Mouse (Mus musculus) liver, embryonic 14.5 days (tissue): Measurements from ENCODE around the gene Wars2. TPM values are rescaled to one million over a fixed set of nuclear protein-coding genes. Genes with fewer than 3 reads are reported as not detected.

Experiments used
- ATAC-seq: fragments of 200-750 bp; cut with Nextera tagmentation; 2 replicates; pipeline ENCODE4 v1.8.0; 2017; ENCODE audit warnings: moderate number of reproducible peaks, mild to moderate bottlenecking, moderate library complexity; ENCODE audit not compliant: insufficient read depth
- DNase-seq, 3 experiments: peaks; one replicate each; pipeline ENCODE4 v3.0.0-alpha.2; 2012 to 2013; ENCODE audit warnings: low read depth in 3 of 3, low spot score in 3 of 3
- H3K27ac ChIP-seq: fragments of 300-500 bp; sonication (generic); 2 replicates; pipeline ENCODE4 v1.5.1; 2014; ENCODE audit warnings: moderate library complexity, mild to moderate bottlenecking, control low read depth, inconsistent platforms
- H3K27me3 ChIP-seq: fragments of 300-500 bp; sonication (generic); 2 replicates; pipeline ENCODE4 v1.6.1; 2014; ENCODE audit warnings: mild to moderate bottlenecking, low read length, moderate library complexity; ENCODE audit not compliant: control insufficient read depth, insufficient read depth
- H3K36me3 ChIP-seq: fragments of 300-500 bp; sonication (generic); replicated peaks from 2 replicates; pipeline ENCODE4 v1.6.1; 2014; ENCODE audit warnings: low read depth; ENCODE audit not compliant: control insufficient read depth, insufficient read depth
- H3K4me1 ChIP-seq, 2 experiments: fragments of 200-500 bp in 1 of 2; fragments of 300-500 bp in 1 of 2; sonication (generic) in 1 of 2; replicated peaks; 2 replicates each; pipeline ENCODE4 v1.6.1; 2012 to 2014; ENCODE audit warnings: antibody characterized with exemption in 1 of 2, inconsistent platforms in 1 of 2, low read length in 1 of 2; ENCODE audit not compliant: control insufficient read depth in 2 of 2, insufficient read depth in 2 of 2
- H3K4me2 ChIP-seq: fragments of 300-500 bp; sonication (generic); 2 replicates; pipeline ENCODE4 v1.6.1; 2014; ENCODE audit warnings: low read depth, mild to moderate bottlenecking, control low read depth, moderate library complexity
- H3K4me3 ChIP-seq, 2 experiments: fragments of 200-500 bp in 1 of 2; fragments of 300-500 bp in 1 of 2; sonication (generic) in 1 of 2; 2 replicates each; pipeline ENCODE4 v1.5.1; 2012 to 2014; ENCODE audit warnings: low read depth in 2 of 2, low read length in 2 of 2, mild to moderate bottlenecking in 2 of 2, control low read depth in 1 of 2, inconsistent platforms in 1 of 2, moderate library complexity in 1 of 2; ENCODE audit not compliant: insufficient read depth in 1 of 2
- H3K9ac ChIP-seq: fragments of 300-500 bp; sonication (generic); replicated peaks from 2 replicates; pipeline ENCODE4 v1.6.1; 2014; ENCODE audit warnings: mild to moderate bottlenecking, control low read depth, moderate library complexity
- H3K9me3 ChIP-seq: fragments of 300-500 bp; sonication (generic); 2 replicates; pipeline ENCODE4 v1.6.1; 2016; ENCODE audit warnings: low read length, mixed read lengths; ENCODE audit not compliant: control insufficient read depth
- CTCF ChIP-seq: IDR thresholded peaks from 2 replicates; pipeline ENCODE4 v1.5.1; 2016; ENCODE audit warnings: antibody characterized with exemption, low read depth, control low read depth
- EP300 ChIP-seq: IDR thresholded peaks from 2 replicates; pipeline ENCODE4 v1.6.1; 2016; ENCODE audit warnings: antibody characterized with exemption, low read depth
- WGBS: fragments of 180-500 bp; shearing (Covaris S2); extraction: QIAGEN DNeasy Blood & Tissue Kit; methylation state at CpG from one replicate; pipeline ENCODE4 v1.1.7; 2014; ENCODE audit not compliant: insufficient replicate concordance; 5-methylcytosine and 5-hydroxymethylcytosine counted together
- polyA plus RNA-seq, 2 experiments: library from polyadenylated mRNA; depleted of rRNA in 1 of 2; stranded (reverse) in 1 of 2; unstranded in 1 of 2; fragments of >200 nt; fragmentation: Nextera tagmentation in 1 of 2; extraction: Ambion mirVana in 1 of 2; gene quantifications; 2 replicates each; pipeline versions ENCODE4 v1.2.1 to v1.2.3; 2012 to 2014

The Wars2 gene
- polyA plus RNA-seq, 2 experiments, result 2.1 to 2.8 TPM

- Histone ChIP-seq H3K4me3 (no peak overlapping the region), H3K27me3 (no peaks in the 10 kb centered on the region), H3K4me1 (no peaks in the 10 kb centered on the region; a peak in 1 of 4 replicates), H3K4me2 (no peak overlapping the region), H3K27ac (no peak overlapping the region), H3K9me3 (no peaks in the 10 kb centered on the region), H3K9ac (no peak overlapping the region), H3K36me3 (no peaks in the 10 kb centered on the region)
- WGBS, result 75% methylated on average over 17 of the region's 17 CpGs
- TF ChIP-seq EP300 (no peak), CTCF (no peak)
- no peak for ATAC-seq
- no peak for DNase-seq
Observed at GRCm38 (mm10) chr3:99183355-99184016, 42.6 kb downstream of the Wars2 start.

DNA sequence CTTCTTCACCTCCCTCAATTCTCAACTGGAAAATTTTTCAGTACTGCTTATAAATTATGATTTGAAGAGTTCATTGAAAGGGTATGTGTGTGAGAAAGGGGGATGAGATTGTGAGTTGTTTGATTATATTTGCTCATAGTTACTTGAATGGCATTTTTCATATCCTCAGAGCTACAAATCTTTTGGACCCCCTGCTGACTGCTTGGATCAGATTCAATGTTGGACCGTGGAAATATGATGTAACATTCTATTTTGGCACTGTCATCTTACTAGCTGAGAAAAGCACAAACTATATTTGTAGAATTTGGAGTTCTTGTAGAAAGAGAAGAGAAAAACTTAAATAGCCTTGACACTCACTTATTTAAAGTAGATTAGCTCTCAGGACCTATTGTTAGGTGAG is 43.5 kb downstream of the Wars2 start:
- no peak overlapping the region for H3K9ac ChIP-seq
- no peaks in the 10 kb centered on the region for H3K36me3 ChIP-seq
- H3K4me3 ChIP-seq, result no peak overlapping the region
- WGBS, result 59% methylated on average over 1 of the region's 1 CpGs
- no peaks in the 10 kb centered on the region for H3K9me3 ChIP-seq
- no peak for TF ChIP-seq EP300
- TF ChIP-seq CTCF, result no peak
- ATAC-seq (no peak), DNase-seq (no peak)
- no peak overlapping the region for H3K4me2 ChIP-seq
- no peaks in the 10 kb centered on the region; a peak in 1 of 4 replicates for H3K4me1 ChIP-seq
- no peak overlapping the region for H3K27ac ChIP-seq
- no peaks in the 10 kb centered on the region for H3K27me3 ChIP-seq

DNA sequence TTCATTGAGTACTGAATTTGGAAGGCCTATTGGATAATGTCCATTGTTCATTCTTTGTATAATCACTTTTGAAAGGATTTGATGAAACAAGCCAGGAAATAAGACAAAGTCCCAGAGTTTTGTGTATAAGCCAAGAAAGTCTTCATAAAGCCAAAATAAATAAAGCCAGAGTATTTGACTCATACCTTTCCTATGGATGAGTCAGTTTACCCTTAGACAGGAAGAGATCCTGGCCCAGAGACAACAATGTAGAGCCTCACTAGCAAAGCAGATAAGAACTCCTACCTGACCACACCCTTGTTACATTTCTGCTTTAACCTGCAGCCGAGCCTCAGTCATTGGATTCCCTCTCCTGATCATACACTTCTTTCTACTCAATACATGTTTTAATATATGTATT is 47.2 kb downstream of the Wars2 start:
- H3K9me3 ChIP-seq, result no peaks in the 10 kb centered on the region
- WGBS, result 45% methylated on average over 1 of the region's 1 CpGs
- no peaks in the 10 kb centered on the region for H3K36me3 ChIP-seq
- H3K4me2 ChIP-seq, result no peak overlapping the region
- H3K27ac ChIP-seq, result no peak overlapping the region
- H3K4me3 ChIP-seq, result no peak overlapping the region
- ATAC-seq (no peak), DNase-seq (no peak)
- no peak overlapping the region for H3K9ac ChIP-seq
- no peaks in the 10 kb centered on the region for H3K27me3 ChIP-seq
- no peaks in the 10 kb centered on the region; a peak in 1 of 4 replicates for H3K4me1 ChIP-seq
- TF ChIP-seq CTCF (no peak), EP300 (no peak)

DNA sequence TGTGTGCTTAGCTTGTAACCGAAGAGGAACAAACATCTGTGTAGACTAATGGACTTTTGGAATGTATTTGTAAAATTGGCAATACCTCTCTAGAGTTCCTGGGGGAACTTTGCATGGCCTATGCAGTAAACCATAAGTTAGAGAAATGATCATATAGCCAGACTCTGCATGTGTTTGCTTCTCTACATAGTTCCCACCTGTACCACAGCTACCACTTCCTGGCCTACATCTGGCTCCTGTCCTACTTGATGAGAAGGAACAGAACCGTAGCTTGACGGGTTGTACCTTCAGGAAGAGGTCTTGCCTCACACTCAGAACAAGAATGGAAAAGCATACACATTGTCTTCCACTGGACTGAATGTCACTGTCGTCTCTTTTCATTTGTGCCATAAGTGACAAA is 52.7 kb downstream of the Wars2 start:
- H3K27ac ChIP-seq, result no peak overlapping the region
- no peaks in the 10 kb centered on the region for H3K36me3 ChIP-seq
- WGBS, result 63% methylated on average over 4 of the region's 4 CpGs
- DNase-seq (no peak), ATAC-seq (no peak)
- no peaks in the 10 kb centered on the region for H3K4me1 ChIP-seq
- no peak overlapping the region for H3K4me3 ChIP-seq
- H3K9ac ChIP-seq, result no peak overlapping the region
- H3K4me2 ChIP-seq, result no peak overlapping the region
- H3K9me3 ChIP-seq, result no peaks in the 10 kb centered on the region
- no peaks in the 10 kb centered on the region for H3K27me3 ChIP-seq
- TF ChIP-seq CTCF (no peak), EP300 (no peak)

GRCm38 (mm10) chr3:99203331-99203730 is 62.5 kb downstream of the Wars2 start:
- no peak overlapping the region for H3K4me3 ChIP-seq
- H3K36me3 ChIP-seq, result no peaks in the 10 kb centered on the region
- H3K9ac ChIP-seq, result no peak overlapping the region
- no peak overlapping the region for H3K27ac ChIP-seq
- H3K27me3 ChIP-seq, result no peaks in the 10 kb centered on the region
- H3K4me1 ChIP-seq, result no peaks in the 10 kb centered on the region
- no peak for DNase-seq
- ATAC-seq, result no peak
- no peaks in the 10 kb centered on the region for H3K9me3 ChIP-seq
- TF ChIP-seq CTCF (no peak), EP300 (no peak)
- H3K4me2 ChIP-seq, result no peak overlapping the region
